Mouse (Mus musculus) A20 (cell line): ENCODE results near the gene Gm35549.
A peak's percentile ranks its signal among the peaks of the same experiment; 100 is the strongest.
"Not testable (repeated sequence)": the region's sequence is repeated elsewhere in the genome, so short reads cannot be mapped to it uniquely, and the experiment has no call there.

Source experiments
- DNase-seq: peaks from one replicate; pipeline ENCODE4 v3.0.0-alpha.2; 2011; ENCODE audit warnings: low read depth, low spot score

The Gm35549 gene

DNA sequence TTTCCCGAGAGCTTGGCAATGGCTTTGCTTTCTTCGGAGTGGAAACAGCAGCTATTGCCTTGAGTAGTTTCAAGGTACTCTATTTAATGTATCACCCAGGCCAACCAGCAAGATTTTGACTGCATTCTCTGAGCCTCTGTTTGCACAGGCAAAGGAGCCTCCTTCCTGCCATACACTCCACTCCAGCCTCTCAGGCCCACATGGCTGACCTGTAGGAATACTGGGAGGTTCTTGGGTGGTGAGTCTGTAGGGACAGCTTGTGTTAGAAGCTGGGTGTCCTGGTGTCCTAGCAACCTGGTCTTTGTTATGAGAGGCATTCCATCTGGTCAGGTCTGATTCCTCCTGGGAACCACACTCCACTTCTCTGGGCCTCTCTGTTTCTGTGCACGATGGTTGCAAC is at the start of gene Gm35549:
Gene Gm35549 (minus strand): TSS at position 276 of the 400 bp plus-strand sequence.
- no peak for DNase-seq

DNA sequence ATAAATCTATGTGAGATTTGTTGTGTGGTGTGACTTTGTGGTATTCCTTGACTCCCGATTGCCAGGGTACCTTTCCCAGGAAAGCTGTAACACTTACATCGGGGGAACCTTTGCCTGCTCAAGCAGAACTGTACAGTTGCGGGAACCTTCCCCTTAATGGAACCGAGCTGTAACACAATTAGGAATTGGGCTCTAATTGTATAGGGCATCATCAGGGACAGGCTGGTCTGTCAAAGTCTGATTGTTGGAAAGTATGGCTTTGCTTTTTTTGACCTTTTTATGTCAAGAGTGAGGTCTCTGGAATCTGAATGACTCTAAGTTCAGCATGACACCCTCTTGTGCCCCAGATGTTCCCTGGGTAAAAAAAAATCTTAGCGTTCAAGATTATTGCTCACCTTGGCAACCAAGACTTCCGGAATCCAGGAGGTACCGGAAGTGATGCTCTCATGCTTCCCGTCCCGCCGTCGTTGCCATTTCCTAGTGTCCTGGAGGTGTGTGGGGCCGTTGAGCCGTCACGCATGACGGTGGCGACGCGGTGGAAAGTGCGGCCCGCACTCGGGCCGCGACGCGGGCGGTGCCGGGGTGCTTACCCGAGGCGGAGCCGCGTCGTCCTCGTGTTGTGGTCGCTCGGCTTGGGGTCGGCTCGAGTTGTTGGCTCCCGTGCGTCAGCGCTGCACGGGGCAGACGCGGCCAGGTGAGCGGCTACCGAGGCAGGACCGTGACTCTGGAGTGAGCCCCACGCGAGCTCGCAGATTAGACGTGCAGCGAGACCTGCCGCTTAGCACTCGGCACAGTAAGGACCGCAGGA is 42.7 kb upstream of the Gm35549 start:
- DNase-seq: peak; percentile 87

DNA sequence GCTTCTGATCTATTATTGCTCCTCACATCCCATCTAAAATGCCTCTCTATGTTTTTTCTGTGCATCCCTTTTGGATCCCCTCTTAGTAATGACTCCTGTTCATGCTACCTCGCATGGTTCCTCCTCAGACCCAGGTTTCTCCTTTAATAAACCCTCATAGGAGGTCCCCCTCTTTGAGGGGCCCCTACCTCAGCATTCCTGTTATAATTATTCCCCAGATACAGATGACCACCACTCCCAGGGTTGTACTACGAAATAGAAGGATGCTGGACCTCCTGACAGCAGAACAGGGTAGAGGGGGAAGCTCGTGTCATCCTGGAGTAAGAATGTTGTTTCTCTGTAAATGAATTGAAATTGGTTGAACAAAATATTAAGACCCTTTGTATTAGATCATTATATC is 41.5 kb upstream of the Gm35549 start, which contains the start of gene Zkscan7:
Gene Zkscan7 (plus strand): TSS at position 301 of the 400 bp plus-strand sequence.
- DNase-seq: no peak

DNA sequence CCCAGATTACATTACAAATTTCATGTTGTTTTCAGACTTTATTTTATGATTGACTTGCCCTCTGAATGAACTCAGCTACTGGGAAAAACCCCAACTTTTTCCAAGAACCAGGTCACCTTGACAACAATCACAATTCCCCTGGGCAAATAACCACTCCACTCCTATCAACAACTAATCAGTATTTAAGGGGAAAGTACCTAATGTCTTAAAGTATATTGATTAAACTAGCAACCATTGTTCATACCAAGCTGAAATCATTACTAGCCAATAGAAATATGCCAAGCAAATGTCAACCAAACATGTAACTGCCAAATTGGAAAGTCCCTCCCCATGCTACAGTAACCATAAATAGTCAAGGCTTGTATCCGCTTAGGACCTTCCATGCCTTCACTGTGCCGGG is 31.3 kb upstream of the Gm35549 start:
- DNase-seq: no peak

DNA sequence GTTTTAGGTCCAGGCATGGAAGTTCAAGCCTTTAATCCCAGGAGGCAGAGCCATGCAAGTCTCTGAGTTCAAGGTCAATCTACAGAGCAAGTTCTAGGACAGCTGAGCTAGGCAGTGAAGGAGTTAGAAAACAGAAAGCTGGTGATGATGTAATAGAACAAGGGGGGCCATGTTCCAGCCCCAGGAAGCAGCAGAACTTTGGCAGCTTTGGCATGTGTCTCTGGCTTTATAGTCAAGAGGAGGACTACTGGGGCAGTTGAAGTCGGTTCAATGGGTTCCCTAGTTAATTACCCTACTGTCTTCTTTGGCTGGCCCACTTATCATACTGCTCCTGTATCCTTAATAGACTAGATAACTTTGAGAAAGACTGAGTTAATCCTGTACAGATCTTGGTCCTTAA is 30.8 kb upstream of the Gm35549 start:
- DNase-seq: no peak

DNA sequence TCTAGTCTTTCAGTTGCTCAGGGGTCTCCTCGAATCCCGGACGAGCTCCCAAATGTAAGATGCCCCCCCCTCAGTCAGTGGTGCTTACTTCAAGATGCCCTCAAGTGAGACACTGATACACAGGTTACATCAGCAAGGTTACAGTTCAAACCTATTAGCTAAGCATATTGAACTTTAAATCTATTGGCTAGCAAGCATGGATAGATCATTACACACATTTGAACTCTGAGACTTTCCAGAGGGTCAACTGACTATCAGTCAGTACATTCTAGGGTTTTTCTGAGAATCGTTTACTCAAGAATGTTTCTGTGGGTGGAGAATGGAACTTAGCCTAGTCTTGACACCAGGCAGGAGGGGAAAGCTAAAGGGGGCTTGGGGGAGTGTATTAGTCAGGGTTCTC is 28.8 kb upstream of the Gm35549 start:
- DNase-seq: no peak

DNA sequence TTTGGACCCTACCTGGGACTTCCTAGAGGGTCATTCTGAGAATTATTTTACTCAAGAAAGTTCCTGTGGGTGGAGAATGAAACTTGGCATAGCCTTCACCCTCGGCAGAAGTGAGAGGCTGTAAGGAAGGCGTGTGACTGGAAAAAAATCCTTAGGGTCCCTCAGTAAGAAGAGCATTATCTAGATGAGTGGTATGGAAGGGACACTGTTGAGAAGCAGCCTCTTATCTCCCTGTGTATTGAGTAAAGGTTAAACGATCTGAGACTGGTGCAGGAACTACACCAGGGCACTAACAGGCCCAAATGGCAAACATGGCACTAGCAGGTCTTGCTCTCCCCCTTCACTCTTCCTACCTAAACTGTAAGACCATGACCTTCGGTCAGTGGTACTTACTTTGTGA is 22.4 kb upstream of the Gm35549 start:
- DNase-seq: no peak

DNA sequence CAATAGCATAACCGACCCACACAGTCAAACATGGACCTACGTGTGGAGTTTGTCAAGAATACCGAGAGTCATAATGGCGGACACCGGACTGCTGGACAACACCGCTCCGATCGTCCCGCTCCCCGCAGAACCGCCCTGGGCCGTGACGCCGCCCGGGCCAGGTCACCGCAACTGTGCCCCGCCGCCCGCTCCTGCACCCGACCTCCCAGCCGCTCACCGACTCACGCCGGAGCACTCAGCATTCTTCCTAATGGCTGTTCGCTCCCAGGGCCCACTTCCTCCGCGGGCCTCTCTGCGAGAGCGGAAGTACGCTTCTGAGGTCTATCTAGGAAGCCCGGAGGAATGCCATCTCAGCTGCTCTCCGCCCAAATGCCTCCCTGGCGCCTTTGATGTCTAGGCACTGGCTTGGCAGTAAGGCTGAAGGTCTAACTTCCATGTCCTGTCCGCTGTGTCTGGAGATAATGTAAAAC is 21.9 kb upstream of the Gm35549 start, which contains the start of gene Zfp445:
Gene Zfp445 (minus strand): TSS at position 310 of the 470 bp plus-strand sequence.
- peak; percentile 90 for DNase-seq

DNA sequence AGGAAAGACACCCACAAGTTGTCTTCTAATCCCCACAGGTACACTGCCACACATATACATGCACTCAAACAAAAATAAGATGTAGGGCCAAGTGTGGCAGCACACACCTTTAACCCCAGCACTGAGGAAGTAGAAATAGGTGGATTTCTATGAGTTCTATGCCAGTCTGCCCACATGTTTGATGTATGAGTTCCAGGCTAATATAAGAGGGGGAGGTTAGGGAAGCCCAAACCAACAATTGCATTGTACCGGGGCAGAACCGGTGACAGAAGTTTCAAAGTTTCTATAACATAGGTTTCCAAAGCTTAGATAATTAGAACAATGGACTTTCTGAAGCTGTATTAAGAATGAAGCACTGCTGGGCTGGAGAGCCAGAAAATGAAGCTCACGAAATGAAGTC is 21.0 kb upstream of the Gm35549 start:
- DNase-seq: peak; percentile 43

DNA sequence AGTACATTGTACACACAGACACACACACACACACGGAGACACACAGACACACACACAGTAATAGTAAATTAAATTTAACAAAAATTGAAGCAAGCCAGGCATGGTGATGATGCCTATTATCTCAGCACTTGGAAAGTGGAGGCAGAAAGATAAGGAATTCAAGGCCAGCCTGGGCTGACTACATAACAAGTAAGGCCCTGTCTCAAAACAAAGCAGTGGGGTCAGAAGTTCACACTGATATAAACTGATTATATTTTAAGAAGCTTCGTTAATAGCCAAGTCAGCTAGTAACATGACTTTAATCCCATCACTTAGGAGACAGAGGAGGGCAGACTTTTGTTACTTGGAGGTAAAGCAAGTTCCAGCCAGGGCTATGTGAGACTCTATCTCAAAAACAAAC is 19.9 kb upstream of the Gm35549 start:
- DNase-seq: no peak

DNA sequence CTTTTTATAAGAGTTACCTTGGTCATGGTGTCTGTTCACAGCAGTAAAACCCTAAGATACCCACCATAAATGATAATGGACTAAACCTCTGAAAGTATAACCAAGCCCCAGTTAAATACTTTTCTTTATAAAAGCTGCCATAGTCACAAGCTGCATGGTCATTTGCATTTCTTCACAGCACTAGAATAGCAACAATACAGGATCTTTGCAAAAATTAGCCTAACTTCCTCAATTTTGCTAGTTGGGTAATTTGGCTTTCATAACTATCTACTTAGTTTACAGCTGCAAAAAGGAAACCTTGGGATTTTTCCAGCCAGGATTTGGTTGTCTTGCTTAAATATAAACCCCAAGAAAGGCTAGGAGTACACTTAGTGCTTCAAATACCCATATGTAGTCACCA is 16.9 kb upstream of the Gm35549 start:
- no peak for DNase-seq

DNA sequence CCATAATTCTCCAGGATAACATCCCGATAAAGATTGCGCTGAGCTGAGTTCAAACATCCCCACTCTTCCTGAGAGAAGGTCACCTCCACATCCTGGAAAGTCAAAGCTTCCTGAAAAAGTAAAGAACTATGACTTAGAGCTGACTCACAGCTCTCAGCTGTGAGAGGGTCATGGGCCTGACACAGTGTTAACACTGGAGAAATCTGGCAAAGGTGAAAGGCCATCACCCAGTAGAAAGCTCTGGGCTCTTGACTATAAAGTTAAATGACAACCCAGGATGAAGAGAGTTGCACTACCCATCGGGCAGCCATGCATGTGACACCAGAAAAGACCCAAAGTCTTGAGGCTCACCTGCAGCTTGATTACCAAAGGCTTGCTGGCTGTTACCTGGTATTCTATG is 12.9 kb upstream of the Gm35549 start:
- no peak for DNase-seq

DNA sequence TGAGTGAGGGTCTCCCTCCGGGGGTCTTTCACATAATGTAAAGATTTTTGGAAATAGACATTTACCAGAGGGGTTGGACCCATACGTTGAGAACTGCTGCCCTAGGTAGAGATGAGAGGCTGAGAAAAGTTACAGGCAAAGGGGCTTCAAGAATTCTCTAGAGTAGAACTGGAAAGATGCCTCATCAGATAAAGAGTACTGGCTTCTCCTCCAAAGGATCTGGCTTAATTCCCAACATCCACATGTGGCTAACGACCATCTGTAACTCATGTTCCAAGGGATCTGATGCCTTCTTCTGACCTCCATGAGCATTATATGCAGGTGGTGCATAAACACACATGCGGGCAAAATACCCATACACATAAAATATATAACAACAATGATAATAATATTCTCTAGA is 11.8 kb upstream of the Gm35549 start:
- no peak for DNase-seq

DNA sequence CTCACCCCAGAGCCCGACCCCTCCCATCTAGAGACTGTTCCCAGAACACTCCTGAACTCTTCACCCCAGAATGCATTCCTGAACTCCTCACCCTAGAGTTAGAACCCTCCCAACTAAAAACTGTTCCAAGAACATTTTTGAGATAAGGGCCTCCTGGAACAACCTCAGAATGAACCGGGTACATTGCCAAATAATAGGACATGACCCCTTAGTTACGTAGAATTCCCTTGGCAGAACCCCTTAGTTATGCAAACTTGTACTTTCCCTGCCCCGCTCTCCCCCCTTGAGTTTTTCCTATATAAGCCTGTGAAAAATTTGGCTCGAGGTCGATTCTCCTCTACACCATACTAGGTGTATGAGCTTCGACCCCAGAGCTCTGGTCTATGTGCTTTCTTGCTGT is 11.3 kb upstream of the Gm35549 start:
- not testable (repeated sequence) for DNase-seq

DNA sequence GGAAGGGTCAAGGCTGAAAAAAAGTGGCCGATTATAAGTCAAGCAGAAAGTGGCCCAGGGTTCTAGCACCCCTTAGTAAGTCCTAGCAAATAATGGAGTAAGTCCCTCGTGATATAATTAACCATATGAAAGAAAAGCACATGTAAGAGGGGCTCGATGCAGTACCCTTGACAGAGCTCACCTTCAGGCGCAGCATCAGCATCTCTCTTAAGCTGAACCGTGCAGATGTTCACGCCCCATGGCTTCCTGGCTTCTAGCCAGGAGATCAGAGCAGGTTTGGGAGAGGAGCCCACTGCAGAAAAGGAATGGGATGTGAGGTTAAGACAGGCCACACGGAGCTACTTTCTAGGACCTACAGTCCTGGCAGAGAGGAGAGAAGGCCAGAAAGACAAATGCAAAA is 10.7 kb upstream of the Gm35549 start:
- DNase-seq: no peak

DNA sequence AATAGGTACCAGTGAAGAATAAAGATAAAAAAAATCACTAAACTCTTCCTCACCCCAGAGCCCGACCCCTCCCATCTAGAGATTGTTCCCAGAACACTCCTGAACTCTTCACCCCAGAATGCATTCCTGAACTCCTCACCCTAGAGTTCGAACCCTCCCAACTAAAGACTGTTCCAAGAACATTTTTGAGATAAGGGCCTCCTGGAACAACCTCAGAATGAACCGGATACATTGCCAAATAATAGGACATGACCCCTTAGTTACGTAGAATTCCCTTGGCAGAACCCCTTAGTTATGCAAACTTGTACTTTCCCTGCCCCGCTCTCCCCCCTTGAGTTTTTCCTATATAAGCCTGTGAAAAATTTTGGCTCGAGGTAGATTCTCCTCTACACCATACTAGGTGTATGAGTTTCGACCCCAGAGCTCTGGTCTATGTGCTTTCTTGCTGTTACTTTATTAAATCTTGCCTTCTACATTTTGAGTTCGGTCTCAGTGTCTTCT is 4.0 kb upstream of the Gm35549 start:
- not testable (repeated sequence) for DNase-seq

DNA sequence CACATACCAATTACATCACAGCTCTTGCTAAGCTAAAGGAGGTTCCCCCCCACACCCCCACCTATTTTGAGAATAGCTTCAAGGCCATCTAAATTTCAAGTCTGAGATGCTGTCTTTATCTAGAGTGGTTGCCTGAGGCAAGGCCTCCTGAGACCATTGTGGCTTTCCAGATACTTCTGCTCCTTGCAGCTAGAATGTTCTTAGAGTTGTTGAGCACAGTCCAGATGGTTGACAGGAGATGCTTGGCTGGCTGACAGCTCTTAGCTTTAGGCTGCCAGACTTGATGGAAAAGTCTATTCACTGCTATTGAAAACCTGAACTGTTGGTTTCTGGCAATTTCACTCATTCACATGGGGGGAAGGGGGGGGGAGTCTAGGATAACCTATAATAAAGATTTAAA is 2.3 kb upstream of the Gm35549 start:
- no peak for DNase-seq

DNA sequence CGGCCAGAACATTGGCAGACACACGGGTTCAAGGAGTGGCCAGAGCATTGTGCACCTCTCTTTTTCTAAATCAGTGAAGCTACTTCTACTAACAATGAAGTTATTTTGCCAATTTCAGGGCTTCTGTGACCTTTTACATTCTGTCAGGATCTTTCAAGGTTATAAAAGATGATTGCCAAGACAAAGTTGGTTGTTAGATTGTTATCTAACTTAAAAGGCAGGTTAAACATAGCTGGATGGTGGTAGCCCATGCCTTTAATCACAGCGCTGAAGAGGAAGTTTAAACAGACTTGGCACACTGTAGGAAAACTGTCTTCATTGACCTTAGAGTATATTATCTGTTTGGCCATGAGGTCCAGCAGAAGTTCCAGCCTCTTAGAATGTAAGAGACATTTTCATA is 1.8 kb upstream of the Gm35549 start:
- DNase-seq: no peak

DNA sequence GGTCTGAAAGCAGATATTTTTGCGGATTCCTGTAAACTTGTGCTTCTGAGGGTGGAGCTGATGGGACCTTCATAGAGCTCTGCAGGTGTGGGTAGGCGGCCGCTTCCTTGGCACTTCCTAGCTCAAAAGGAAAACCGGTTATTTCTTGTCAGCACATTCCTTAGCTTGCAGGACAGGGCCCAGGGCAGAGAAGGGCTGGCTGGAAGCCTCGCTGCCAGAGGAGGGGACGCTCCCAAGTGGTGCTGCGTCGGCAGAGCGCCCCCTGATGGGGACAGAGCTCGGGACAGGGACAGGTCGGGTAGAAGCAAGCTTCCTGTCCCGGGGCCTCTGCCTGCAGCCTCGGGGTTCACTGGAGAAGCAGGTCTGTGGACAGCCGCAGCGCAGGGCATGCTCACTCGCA is 6.2 kb downstream of the Gm35549 start:
- DNase-seq: no peak

DNA sequence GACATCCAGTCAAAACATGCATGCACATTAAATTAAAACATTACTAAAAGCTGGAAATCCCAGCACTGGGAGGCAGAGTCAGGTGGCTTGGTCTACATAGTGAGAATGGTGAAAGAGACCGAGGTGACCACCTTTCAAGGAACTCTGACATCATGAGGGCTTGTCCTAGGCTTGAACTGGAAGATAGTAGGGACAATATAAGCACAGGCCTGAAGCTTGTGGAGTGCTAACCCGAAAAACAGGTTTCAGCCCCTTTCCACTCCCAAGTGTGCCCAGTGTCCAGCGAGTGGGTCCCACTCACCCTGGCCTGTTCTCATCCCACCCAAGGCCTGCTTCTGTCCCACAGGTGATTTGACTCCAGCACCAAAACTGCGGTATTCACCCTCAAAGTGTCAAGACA is 6.6 kb downstream of the Gm35549 start:
- DNase-seq: no peak

DNA sequence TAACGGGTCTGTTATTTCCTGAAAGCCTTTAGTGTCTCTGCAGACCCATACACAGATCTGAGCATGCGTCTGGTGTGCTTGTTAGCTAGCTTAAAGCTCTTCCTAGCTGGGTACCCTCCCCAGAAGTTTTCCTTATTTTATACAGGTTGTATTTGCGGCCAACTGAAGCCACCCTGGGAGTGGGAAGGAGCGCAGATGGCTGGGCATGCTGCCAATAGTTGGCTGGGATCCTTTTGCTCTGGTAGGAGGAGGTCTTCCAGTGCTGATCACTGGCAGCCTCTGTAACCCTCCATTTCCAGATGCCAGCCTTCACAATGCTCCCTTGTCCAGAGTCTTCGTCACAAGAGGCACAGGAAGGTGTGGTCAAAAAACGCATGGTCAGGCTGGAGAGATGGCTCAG is 7.0 kb downstream of the Gm35549 start:
- no peak for DNase-seq

DNA sequence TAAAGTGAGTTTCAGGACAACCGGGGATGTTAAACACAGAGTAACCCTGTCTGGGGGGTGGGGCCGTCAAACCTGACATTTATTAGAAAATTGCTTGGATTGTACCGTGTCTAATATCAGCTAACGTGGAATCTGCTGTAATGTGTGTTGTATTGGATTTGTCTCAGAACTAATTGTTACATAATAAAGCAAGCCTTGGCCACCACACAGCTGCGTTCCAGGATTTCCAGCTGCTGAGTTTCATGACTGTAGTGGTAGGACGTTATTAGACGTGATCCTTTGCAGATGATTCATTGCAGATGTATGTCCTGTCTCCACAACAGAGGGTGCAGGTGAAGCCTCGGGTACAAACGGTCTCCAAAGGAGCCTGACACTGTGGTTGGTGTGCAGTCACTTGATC is 7.7 kb downstream of the Gm35549 start:
- DNase-seq: no peak

DNA sequence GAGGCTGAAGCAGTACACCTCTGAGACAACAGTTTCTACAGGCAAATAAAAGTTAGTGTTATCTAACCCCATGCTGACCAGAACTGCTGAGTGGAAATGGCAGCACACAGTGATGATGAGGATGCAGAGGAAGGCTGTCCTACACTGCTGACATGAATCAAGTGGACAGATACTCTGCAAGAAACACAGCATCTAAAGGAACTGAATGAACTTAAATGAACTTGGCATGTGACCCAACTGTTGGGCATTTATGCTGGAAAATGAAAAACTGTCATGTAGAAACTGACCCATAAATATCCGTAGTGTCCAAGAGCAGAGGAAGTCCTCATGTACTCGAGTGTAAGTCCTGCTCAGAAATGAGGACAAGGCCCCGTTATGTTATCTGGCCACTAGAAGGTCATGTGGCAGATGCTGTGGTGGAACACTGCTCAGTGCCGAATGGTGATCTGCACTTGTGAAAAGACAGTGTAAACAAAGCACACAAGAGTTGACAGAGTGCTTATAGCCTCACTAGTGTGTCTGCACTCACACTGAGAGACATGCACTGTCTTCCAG is 13.9 kb downstream of the Gm35549 start:
- no peak for DNase-seq
